Mouse (Mus musculus) CH12.LX (cell line): ENCODE results near the gene Spata48. TPM values are rescaled to one million over a fixed set of nuclear protein-coding genes. Genes with fewer than 3 reads are reported as not detected.

ENCODE experiments used
- DNase-seq: peaks from one replicate; pipeline ENCODE4 v3.0.0-alpha.2; 2013; ENCODE audit errors: extremely low read depth
- H3K27ac ChIP-seq: 2 replicates; pipeline ENCODE4 v1.5.1; 2012; ENCODE audit warnings: low read depth, mild to moderate bottlenecking, control low read depth, moderate library complexity; ENCODE audit not compliant: insufficient read depth
- H3K27me3 ChIP-seq: replicated peaks from 2 replicates; pipeline ENCODE3; 2012; ENCODE audit warnings: inconsistent platforms
- H3K36me3 ChIP-seq, 2 experiments: replicated peaks in 1 of 2; 2 replicates each; pipeline versions ENCODE3 to v1.6.1; 2012; ENCODE audit warnings: inconsistent platforms in 1 of 2, low read length in 1 of 2, mild to moderate bottlenecking in 1 of 2, mixed read lengths in 1 of 2, moderate library complexity in 1 of 2; ENCODE audit not compliant: control insufficient read depth in 1 of 2, insufficient read depth in 1 of 2
- H3K4me1 ChIP-seq, 2 experiments: 2 replicates each; pipeline ENCODE4 v1.6.1; 2012; ENCODE audit warnings: inconsistent platforms in 1 of 2, moderate library complexity in 1 of 2; ENCODE audit not compliant: insufficient read depth in 2 of 2, control insufficient read depth in 1 of 2
- H3K4me2 ChIP-seq: 2 replicates; pipeline ENCODE4 v1.6.1; 2012; ENCODE audit warnings: low read depth, mild to moderate bottlenecking, control low read depth; ENCODE audit not compliant: poor library complexity, insufficient read depth, severe bottlenecking
- H3K4me3 ChIP-seq, 3 experiments: fragments of 150-350 bp in 1 of 3; sonication (generic) in 1 of 3; replicated peaks in 1 of 3; 2 replicates each; pipeline versions ENCODE3 to v1.5.1; 2011 to 2012; ENCODE audit warnings: low read depth in 2 of 3, low read length in 2 of 3, mild to moderate bottlenecking in 2 of 3, moderate library complexity in 2 of 3, control low read depth in 1 of 3, improper control_type of control experiment in 1 of 3, inconsistent platforms in 1 of 3, mixed read lengths in 1 of 3; ENCODE audit not compliant: poor library complexity in 1 of 3
- H3K79me2 ChIP-seq: replicated peaks from 2 replicates; pipeline ENCODE4 v1.6.1; 2012; ENCODE audit warnings: mild to moderate bottlenecking, moderate library complexity; ENCODE audit not compliant: control insufficient read depth, poor library complexity, insufficient read depth, severe bottlenecking; ENCODE audit errors: extremely low read depth
- H3K9ac ChIP-seq: 2 replicates; pipeline ENCODE4 v1.6.1; 2012; ENCODE audit warnings: low read depth, mild to moderate bottlenecking, control low read depth, moderate library complexity; ENCODE audit not compliant: insufficient read depth
- H3K9me3 ChIP-seq: replicated peaks from 2 replicates; pipeline ENCODE3; 2012; ENCODE audit warnings: low read length, inconsistent platforms, mixed read lengths
- BHLHE40 ChIP-seq: IDR thresholded peaks from 2 replicates; pipeline ENCODE4 v1.6.1; 2011; ENCODE audit warnings: mild to moderate bottlenecking, low read depth, low read length, improper control_type of control experiment
- CHD1 ChIP-seq: IDR thresholded peaks from 2 replicates; pipeline ENCODE4 v1.6.1; 2012; ENCODE audit warnings: low read depth, low read length, improper control_type of control experiment, inconsistent platforms
- ELF1 ChIP-seq: IDR thresholded peaks from 2 replicates; pipeline ENCODE4 v1.6.1; 2014; ENCODE audit warnings: low read depth, mild to moderate bottlenecking, inconsistent platforms, low read length, improper control_type of control experiment
- EP300 ChIP-seq: IDR thresholded peaks from 2 replicates; pipeline ENCODE4 v1.6.1; 2011; ENCODE audit warnings: low read length, improper control_type of control experiment
- GABPA ChIP-seq: IDR thresholded peaks from 2 replicates; pipeline ENCODE4 v1.6.1; 2012; ENCODE audit warnings: low read depth, low read length, improper control_type of control experiment, inconsistent platforms; ENCODE audit not compliant: insufficient replicate concordance
- JUND ChIP-seq: conservative IDR thresholded peaks from 2 replicates; pipeline ENCODE4 v1.6.1; 2011; ENCODE audit warnings: low read depth, low read length, improper control_type of control experiment
- KAT2A ChIP-seq: IDR thresholded peaks from 2 replicates; pipeline ENCODE4 v1.6.1; 2012; ENCODE audit warnings: low read length, improper control_type of control experiment, inconsistent platforms; ENCODE audit not compliant: insufficient replicate concordance
- MAX ChIP-seq: IDR thresholded peaks from 2 replicates; pipeline ENCODE4 v1.6.1; 2011; ENCODE audit warnings: low read length, improper control_type of control experiment
- MEF2A ChIP-seq: IDR thresholded peaks from 2 replicates; pipeline ENCODE4 v1.6.1; 2014; ENCODE audit warnings: low read depth, mild to moderate bottlenecking, inconsistent platforms, low read length, improper control_type of control experiment, borderline replicate concordance
- MXI1 ChIP-seq: IDR thresholded peaks from 2 replicates; pipeline ENCODE4 v1.6.1; 2011; ENCODE audit warnings: mild to moderate bottlenecking, low read depth, low read length, improper control_type of control experiment
- POLR2AphosphoS2 ChIP-seq: IDR thresholded peaks from 2 replicates; pipeline ENCODE4 v1.6.1; 2011; ENCODE audit warnings: low read depth, low read length, improper control_type of control experiment
- RAD21 ChIP-seq: IDR thresholded peaks from 2 replicates; pipeline ENCODE4 v1.6.1; 2011; ENCODE audit warnings: low read depth, mild to moderate bottlenecking, low read length, improper control_type of control experiment, moderate library complexity
- TBP ChIP-seq: conservative IDR thresholded peaks from 2 replicates; pipeline ENCODE4 v1.6.1; 2011; ENCODE audit warnings: low read depth, low read length, improper control_type of control experiment
- USF1 ChIP-seq: IDR thresholded peaks from 2 replicates; pipeline ENCODE4 v1.6.1; 2014; ENCODE audit warnings: low read depth, mild to moderate bottlenecking, inconsistent platforms, low read length, improper control_type of control experiment
- USF2 ChIP-seq: conservative IDR thresholded peaks from 2 replicates; pipeline ENCODE4 v1.6.1; 2011; ENCODE audit warnings: low read depth, low read length, improper control_type of control experiment
- dilution Hi-C: fragments of 300-500 bp; cut with MboI; formaldehyde crosslinking; loops from 2 replicates; pipeline ENCODE4 v1.14.3; 2020; ENCODE audit warnings: low sequenced_read_pairs; ENCODE audit not compliant: extremely low pct_unique_long_range_greater_than_20kb, extremely low pct_ligation_motif_present
- in situ Hi-C: fragments of 300-500 bp; cut with MboI; formaldehyde crosslinking; loops from 3 replicates; pipeline ENCODE4 v1.14.3; 2019; ENCODE audit warnings: low sequenced_read_pairs, low pct_ligation_motif_present, low pct_unique_long_range_greater_than_20kb, mixed read lengths
- polyA plus RNA-seq: library from polyadenylated mRNA; unstranded; fragments of >175 nt; gene quantifications from 2 replicates; pipeline ENCODE4 v1.2.1, GENCODE M21; 2012; ENCODE audit warnings: low read depth; ENCODE audit not compliant: insufficient read length
- total RNA-seq, 2 experiments: library from RNA; depleted of rRNA; stranded (reverse); fragments of 300-350 nt in 1 of 2; fragments of >200 nt in 1 of 2; gene quantifications; 2 replicates each; pipeline ENCODE4 v1.2.3; 2012 to 2014

Gene Spata48
- total and polyA plus RNA-seq, 3 experiments = 0.42 to 0.51 (median 0.44) TPM

GRCm38 (mm10) chr11:11492044-11492443, 30.1 kb downstream of the Spata48 start:
- no peaks in the 10 kb centered on the region for H3K9me3 ChIP-seq
- H3K9ac ChIP-seq = no peak overlapping the region
- H3K4me3 ChIP-seq = no peak overlapping the region
- in situ Hi-C loops = no loop called here
- H3K27me3 ChIP-seq = no peaks in the 10 kb centered on the region
- H3K4me1 ChIP-seq = peaks cover 9 to 16% of the 10 kb centered on the region in 2 experiments
- no peak for DNase-seq
- dilution Hi-C loops = no loop called here
- H3K36me3 ChIP-seq = no peaks in the 10 kb centered on the region
- no peak overlapping the region for H3K4me2 ChIP-seq
- TF ChIP-seq RAD21 = no peak
- TF ChIP-seq MXI1 = no peak
- TF ChIP-seq CHD1 = no peak
- no peak for TF ChIP-seq USF2
- TF ChIP-seq MAX = no peak
- TF ChIP-seq ELF1 = no peak
- no peak for TF ChIP-seq MEF2A
- TF ChIP-seq BHLHE40 = no peak
- no peak for TF ChIP-seq GABPA
- TF ChIP-seq EP300 = no peak
- no peak for TF ChIP-seq JUND
- H3K27ac ChIP-seq = no peak overlapping the region
- no peaks in the 10 kb centered on the region for H3K79me2 ChIP-seq

DNA sequence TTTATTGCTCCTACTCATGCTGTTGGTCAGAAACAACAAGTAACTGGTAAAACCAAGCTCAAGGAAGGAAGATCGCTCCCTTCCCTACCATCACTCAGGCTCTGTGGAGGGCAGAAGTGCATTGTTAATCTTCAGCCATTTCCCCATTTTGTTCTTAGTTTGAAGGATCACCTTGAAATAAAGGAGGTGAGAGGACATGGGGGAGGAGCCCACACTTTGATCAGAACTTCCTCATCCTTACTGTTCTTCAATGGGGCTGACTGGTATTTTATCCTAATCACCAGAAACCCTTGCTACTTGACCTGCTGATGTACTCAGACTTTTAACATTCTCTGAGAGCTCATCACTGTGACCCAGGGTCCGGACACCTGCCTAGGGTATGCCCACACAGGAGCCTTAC, 33.8 kb downstream of the Spata48 start:
- peaks cover 5 to 24% of the 10 kb centered on the region in 2 experiments for H3K4me1 ChIP-seq
- in situ Hi-C loops = no loop called here
- H3K27ac ChIP-seq = no peak overlapping the region
- H3K4me2 ChIP-seq = no peak overlapping the region
- TF ChIP-seq KAT2A = no peak
- no peak for TF ChIP-seq USF1
- TF ChIP-seq EP300 = no peak
- no peak for TF ChIP-seq TBP
- no peak for TF ChIP-seq POLR2AphosphoS2
- no peak overlapping the region for H3K4me3 ChIP-seq
- no peaks in the 10 kb centered on the region for H3K79me2 ChIP-seq
- no peaks in the 10 kb centered on the region for H3K36me3 ChIP-seq
- H3K9ac ChIP-seq = no peak overlapping the region
- no peaks in the 10 kb centered on the region for H3K9me3 ChIP-seq
- no peak for DNase-seq
- no peaks in the 10 kb centered on the region for H3K27me3 ChIP-seq
- dilution Hi-C loops = no loop called here
